Mouse (Mus musculus) stomach, embryonic 14.5 days (tissue): ENCODE measurements at regions not wholly inside any gene's neighbourhood (a gene's known extent, or its start where the extent isn't known, plus 50 kb on each side); places are given as distances from the start of the nearest gene placed in this dataset.

Source experiments
- ATAC-seq: fragments of 200-750 bp; cut with Nextera tagmentation; 2 replicates; pipeline ENCODE4 v1.8.0; 2017; ENCODE audit warnings: low read depth, moderate TSS enrichment; ENCODE audit not compliant: insufficient number of reproducible peaks, insufficient read depth, low FRiP score
- H3K27ac ChIP-seq: fragments of 300-500 bp; sonication (generic); 2 replicates; pipeline ENCODE4 v1.5.1; 2014; ENCODE audit warnings: mild to moderate bottlenecking, low read length, moderate library complexity, mixed read lengths
- H3K27me3 ChIP-seq: fragments of 300-500 bp; sonication (generic); 2 replicates; pipeline ENCODE4 v1.6.1; 2014; ENCODE audit warnings: low read length, control low read depth, mixed read lengths; ENCODE audit not compliant: control insufficient read depth, insufficient read depth
- H3K36me3 ChIP-seq: fragments of 300-500 bp; sonication (generic); 2 replicates; pipeline ENCODE4 v1.6.1; 2014; ENCODE audit warnings: mild to moderate bottlenecking, control low read depth, low read length, moderate library complexity, mixed read lengths; ENCODE audit not compliant: control insufficient read depth, insufficient read depth
- H3K4me1 ChIP-seq: fragments of 300-500 bp; sonication (generic); 2 replicates; pipeline ENCODE4 v1.6.1; 2014; ENCODE audit warnings: low read length, control low read depth, mixed read lengths; ENCODE audit not compliant: control insufficient read depth, insufficient read depth
- H3K4me2 ChIP-seq: fragments of 300-500 bp; sonication (generic); replicated peaks from 2 replicates; pipeline ENCODE4 v1.6.1; 2014; ENCODE audit warnings: low read depth, low read length, control low read depth
- H3K4me3 ChIP-seq: fragments of 300-500 bp; sonication (generic); 2 replicates; pipeline ENCODE4 v1.5.1; 2014; ENCODE audit warnings: low read depth, low read length, control low read depth
- H3K9ac ChIP-seq: fragments of 300-500 bp; sonication (generic); replicated peaks from 2 replicates; pipeline ENCODE4 v1.6.1; 2014; ENCODE audit warnings: low read depth, mild to moderate bottlenecking, control low read depth, low read length, moderate library complexity, mixed read lengths
- H3K9me3 ChIP-seq: fragments of 300-500 bp; sonication (generic); 2 replicates; pipeline ENCODE4 v1.6.1; 2016; ENCODE audit warnings: low read depth, low read length, control low read depth; ENCODE audit not compliant: control insufficient read depth
- WGBS: fragments of 180-500 bp; shearing (Covaris S2); extraction: QIAGEN DNeasy Blood & Tissue Kit; methylation state at CpG from one replicate; pipeline ENCODE4 v1.1.7; 2014; 5-methylcytosine and 5-hydroxymethylcytosine counted together

GRCm38 (mm10) chr6:67170674-67170946, 67.4 kb upstream of the Serbp1 start:
- H3K4me1 ChIP-seq = no peaks in the 10 kb centered on the region
- no peaks in the 10 kb centered on the region for H3K9me3 ChIP-seq
- H3K27ac ChIP-seq = no peak overlapping the region
- H3K36me3 ChIP-seq = no peaks in the 10 kb centered on the region
- H3K4me2 ChIP-seq = no peak overlapping the region; the same call in 1 of the 2 replicates
- 84% methylated on average over 5 of the region's 5 CpGs for WGBS
- no peaks in the 10 kb centered on the region for H3K27me3 ChIP-seq
- no peak overlapping the region for H3K4me3 ChIP-seq
- ATAC-seq = no peak; the same call in 1 of the 2 replicates
- no peak overlapping the region for H3K9ac ChIP-seq

GRCm38 (mm10) chr6:67169873-67170673, 67.9 kb upstream of the Serbp1 start:
- Histone ChIP-seq H3K9ac (no peak overlapping the region), H3K27me3 (no peaks in the 10 kb centered on the region), H3K27ac (no peak overlapping the region), H3K4me2 (no peak overlapping the region; the same call in 1 of the 2 replicates), H3K36me3 (no peaks in the 10 kb centered on the region), H3K4me3 (no peak overlapping the region), H3K4me1 (no peaks in the 10 kb centered on the region), H3K9me3 (no peaks in the 10 kb centered on the region)
- ATAC-seq = peak; percentile 90
- WGBS = 44% methylated on average over 13 of the region's 13 CpGs

DNA sequence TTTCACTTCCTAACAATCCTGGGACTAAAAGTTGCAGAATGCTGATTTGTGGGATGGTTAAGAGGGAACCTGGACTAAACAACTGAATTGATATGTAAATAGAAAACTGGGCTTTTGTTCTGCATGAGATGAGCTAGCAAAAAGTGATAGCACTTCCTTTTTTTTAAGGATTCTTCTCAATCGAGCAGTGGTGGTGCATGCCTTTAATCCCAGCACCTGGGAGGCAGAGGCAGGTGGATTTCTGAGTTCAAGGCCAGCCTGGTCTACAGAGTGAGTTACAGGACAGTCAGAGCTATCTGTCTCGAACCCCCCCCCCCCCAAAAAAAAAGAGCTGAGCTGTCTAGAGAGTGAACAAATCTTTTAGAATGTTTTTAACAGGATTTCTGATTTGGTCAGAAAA, 69.2 kb upstream of the Serbp1 start:
- Histone ChIP-seq H3K9ac (no peak overlapping the region), H3K36me3 (no peaks in the 10 kb centered on the region), H3K27ac (no peak overlapping the region), H3K4me1 (no peaks in the 10 kb centered on the region), H3K4me3 (peak overlapping the region; percentile 34), H3K9me3 (no peaks in the 10 kb centered on the region), H3K27me3 (no peaks in the 10 kb centered on the region), H3K4me2 (peak overlapping the region; percentile 41)
- ATAC-seq = no peak
- 43% methylated on average over 2 of the region's 2 CpGs for whole genome bisulfite sequencing

DNA sequence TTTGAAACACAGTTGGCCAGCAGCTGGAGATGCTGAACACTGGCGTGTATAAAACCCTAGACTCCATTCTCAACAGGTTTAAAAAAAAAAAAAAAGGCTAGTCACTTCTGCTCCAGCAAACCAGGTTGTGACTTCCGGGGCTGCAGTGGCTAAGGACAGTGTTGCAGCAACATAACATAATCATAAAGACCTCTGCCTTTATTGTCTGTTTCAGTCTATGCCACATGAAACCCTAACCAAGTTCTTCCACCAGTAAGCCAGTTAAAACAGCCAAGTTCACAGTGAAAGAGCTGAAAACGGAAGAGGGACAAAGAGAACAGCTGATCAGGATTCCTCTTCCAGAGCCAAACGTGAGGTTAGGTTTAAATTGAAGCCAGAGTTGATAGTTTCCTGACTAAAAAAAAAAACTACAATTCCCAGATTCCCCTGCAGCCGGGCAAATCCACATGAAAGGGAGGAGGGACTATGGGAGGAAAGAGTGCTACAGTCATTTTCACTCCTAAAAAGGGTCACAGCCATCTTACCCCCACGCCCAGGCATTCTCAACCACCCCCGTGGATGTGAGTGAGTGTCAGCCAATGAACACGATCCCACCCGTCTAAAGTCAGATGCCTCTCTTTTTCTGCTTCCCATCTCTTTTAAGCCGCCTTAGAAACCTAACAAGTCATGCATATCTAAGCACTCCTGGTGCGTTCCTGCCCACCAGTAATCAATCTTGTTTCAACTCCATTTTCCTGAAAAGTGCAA, 69.8 kb upstream of the Serbp1 start:
- H3K4me3 ChIP-seq = peak overlapping the region; percentile 34
- WGBS = 15% methylated on average over 11 of the region's 11 CpGs
- no peaks in the 10 kb centered on the region for H3K4me1 ChIP-seq
- H3K9ac ChIP-seq = no peak overlapping the region
- peak; percentile 48; the same call in 1 of the 2 replicates for ATAC-seq
- H3K27ac ChIP-seq = no peak overlapping the region
- no peaks in the 10 kb centered on the region for H3K36me3 ChIP-seq
- H3K27me3 ChIP-seq = no peaks in the 10 kb centered on the region
- peak overlapping the region; percentile 41 for H3K4me2 ChIP-seq
- H3K9me3 ChIP-seq = no peaks in the 10 kb centered on the region

GRCm38 (mm10) chr6:67165091-67165490, 72.9 kb upstream of the Serbp1 start:
- ATAC-seq = no peak
- Histone ChIP-seq H3K4me1 (no peaks in the 10 kb centered on the region), H3K9me3 (no peaks in the 10 kb centered on the region), H3K27me3 (no peaks in the 10 kb centered on the region), H3K4me2 (no peak overlapping the region), H3K9ac (no peak overlapping the region), H3K4me3 (no peak overlapping the region), H3K36me3 (no peaks in the 10 kb centered on the region), H3K27ac (no peak overlapping the region)
- WGBS = 89% methylated on average over 6 of the region's 6 CpGs

GRCm38 (mm10) chr6:67163947-67164346, 74.0 kb upstream of the Serbp1 start:
- H3K4me1 ChIP-seq = no peaks in the 10 kb centered on the region
- H3K27me3 ChIP-seq = no peaks in the 10 kb centered on the region
- H3K9ac ChIP-seq = no peak overlapping the region
- H3K9me3 ChIP-seq = no peaks in the 10 kb centered on the region
- H3K27ac ChIP-seq = no peak overlapping the region
- H3K36me3 ChIP-seq = no peaks in the 10 kb centered on the region
- no peak overlapping the region for H3K4me2 ChIP-seq
- WGBS = 83% methylated on average over 2 of the region's 2 CpGs
- ATAC-seq = no peak
- H3K4me3 ChIP-seq = no peak overlapping the region

DNA sequence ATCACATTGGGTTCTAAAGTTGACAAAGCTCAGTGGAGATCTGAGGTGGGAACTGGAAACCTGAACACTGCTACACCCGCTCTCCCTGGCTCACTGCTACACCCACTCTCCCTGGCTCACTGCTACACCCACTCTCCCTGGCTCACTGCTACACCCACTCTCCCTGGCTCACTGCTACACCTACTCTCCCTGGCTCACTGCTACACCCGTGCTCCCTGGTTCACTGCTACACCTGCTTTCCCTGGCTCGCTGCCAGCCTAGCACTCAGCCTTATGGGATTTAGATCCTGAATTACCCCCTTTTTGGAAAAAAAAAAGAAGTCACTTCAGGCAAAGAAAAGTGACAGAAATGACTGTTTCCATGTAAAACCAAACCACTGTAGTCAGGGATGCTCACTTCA, 75.2 kb upstream of the Serbp1 start:
- no peaks in the 10 kb centered on the region for H3K27me3 ChIP-seq
- H3K36me3 ChIP-seq = no peaks in the 10 kb centered on the region
- no peak overlapping the region for H3K27ac ChIP-seq
- ATAC-seq = no peak
- no peak overlapping the region for H3K4me3 ChIP-seq
- H3K4me2 ChIP-seq = no peak overlapping the region
- 62% methylated on average over 3 of the region's 3 CpGs for WGBS
- no peaks in the 10 kb centered on the region for H3K9me3 ChIP-seq
- no peak overlapping the region for H3K9ac ChIP-seq
- no peaks in the 10 kb centered on the region for H3K4me1 ChIP-seq

GRCm38 (mm10) chr6:67161610-67162009, 76.4 kb upstream of the Serbp1 start:
- peak; percentile 70; the same call in 1 of the 2 replicates for ATAC-seq
- no peaks in the 10 kb centered on the region for H3K9me3 ChIP-seq
- H3K4me2 ChIP-seq = no peak overlapping the region
- no peak overlapping the region for H3K27ac ChIP-seq
- H3K9ac ChIP-seq = no peak overlapping the region
- 71% methylated on average over 7 of the region's 7 CpGs for WGBS
- no peak overlapping the region for H3K4me3 ChIP-seq
- no peaks in the 10 kb centered on the region for H3K4me1 ChIP-seq
- no peaks in the 10 kb centered on the region for H3K36me3 ChIP-seq
- no peaks in the 10 kb centered on the region for H3K27me3 ChIP-seq
